Mouse (Mus musculus) Patski (cell line): Measurements from ENCODE around the gene Apln. TPM values are rescaled to one million over a fixed set of nuclear protein-coding genes. Genes with fewer than 3 reads are reported as not detected.

ENCODE experiments used
- ATAC-seq: fragments of 100-300 bp; one replicate; pipeline ENCODE4 v1.8.0; 2021
- CTCF ChIA-PET: fragments of 350-600 bp; sonication (Branson Sonifier 250); formaldehyde crosslinking; loops from one replicate; lab custom pipeline; 2022; ENCODE audit warnings: inconsistent platforms; lab: Charles Lee
- POLR2A ChIA-PET: fragments of 350-600 bp; sonication (Branson Sonifier 250); formaldehyde crosslinking; loops from one replicate; lab custom pipeline; 2022; ENCODE audit warnings: antibody characterized with exemption, inconsistent platforms; lab: Charles Lee
- DNase-seq: peaks from one replicate; pipeline ENCODE4 v3.0.0-alpha.2; 2011; ENCODE audit warnings: low read depth, low spot score
- H3K27me3 ChIP-seq: fragments of 371-371 bp; one replicate; pipeline ENCODE4 v1.5.1; 2021
- CTCF ChIP-seq: fragments of 100-300 bp; IDR thresholded peaks from one replicate; pipeline ENCODE4 v1.5.1; 2021
- in situ Hi-C: fragments of 300-500 bp; cut with MboI; formaldehyde crosslinking; loops from 3 replicates; pipeline ENCODE4 v1.11.1; 2018; ENCODE audit warnings: low pct_unique_long_range_greater_than_20kb, mixed read lengths
- polyA plus RNA-seq: library from polyadenylated mRNA; unstranded; gene quantifications from one replicate; pipeline ENCODE4 v1.2.3, GENCODE M21; 2021

The Apln gene
- polyA plus RNA-seq, 1 experiment from 2014 or later = 2.3 TPM

DNA sequence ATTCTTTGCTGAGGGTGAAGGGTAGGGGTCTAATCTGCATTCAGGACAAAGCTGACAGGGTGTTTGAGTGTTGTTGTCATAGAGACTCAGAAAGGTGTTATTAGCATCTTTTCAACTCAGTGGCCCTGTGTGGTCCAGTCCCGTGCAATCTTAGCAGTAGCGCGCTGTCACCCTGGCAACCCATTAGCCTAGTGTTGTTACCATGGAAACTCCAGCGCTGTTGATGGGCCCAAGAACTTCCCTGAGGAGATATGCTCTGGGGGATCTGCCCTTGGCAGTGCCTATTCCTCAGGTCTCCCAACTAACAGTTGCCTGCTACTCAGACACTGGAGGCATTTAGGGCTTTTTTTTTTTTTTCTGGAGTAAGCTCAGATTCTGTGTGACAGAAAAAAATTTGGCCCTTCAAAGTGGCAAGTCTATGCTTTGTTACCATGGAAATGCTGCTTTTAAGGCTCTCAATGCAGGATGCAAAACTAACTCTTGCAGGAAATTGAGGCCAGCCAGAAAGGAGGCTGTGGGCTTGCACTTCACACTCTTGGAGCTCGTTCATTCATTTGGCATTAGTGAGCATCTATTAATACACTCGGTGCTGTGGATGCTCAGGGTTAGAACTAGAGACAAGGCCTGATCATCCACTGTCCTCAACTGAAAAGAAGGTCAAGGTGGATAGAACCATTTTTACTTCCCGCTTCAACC is 17.6 kb downstream of the Apln start:
- ChIA-PET CTCF (no interaction called here), POLR2A (no interaction called here)
- no peak for DNase-seq
- in situ Hi-C loops = no loop called here
- TF ChIP-seq CTCF = no peak
- no peak for ATAC-seq
- H3K27me3 ChIP-seq = peaks cover 20% of the 10 kb centered on the region

DNA sequence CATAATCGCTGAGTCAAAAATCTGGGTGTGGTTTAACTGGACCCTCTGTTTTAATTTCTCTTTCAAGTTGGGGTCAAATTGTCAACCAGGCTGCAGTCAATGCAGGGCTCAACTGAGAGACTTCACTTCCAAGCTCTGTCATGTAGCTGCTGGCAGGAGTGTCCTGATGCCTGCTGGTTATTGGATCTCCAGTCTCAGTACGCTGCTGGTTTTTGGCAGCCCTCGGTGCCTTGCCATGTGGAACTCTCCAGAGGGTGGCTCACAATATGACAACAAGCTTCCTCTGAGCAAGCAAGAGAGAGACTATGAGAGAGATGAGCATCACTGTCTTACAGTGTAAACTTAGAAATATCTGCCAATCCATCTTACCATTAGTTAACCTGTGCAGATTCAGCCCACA is 23.0 kb downstream of the Apln start:
- ATAC-seq = no peak
- no peak for TF ChIP-seq CTCF
- peaks cover 12% of the 10 kb centered on the region for H3K27me3 ChIP-seq
- in situ Hi-C loops = no loop called here
- no peak for DNase-seq
- CTCF ChIA-PET = no interaction called here
- POLR2A ChIA-PET = no interaction called here

DNA sequence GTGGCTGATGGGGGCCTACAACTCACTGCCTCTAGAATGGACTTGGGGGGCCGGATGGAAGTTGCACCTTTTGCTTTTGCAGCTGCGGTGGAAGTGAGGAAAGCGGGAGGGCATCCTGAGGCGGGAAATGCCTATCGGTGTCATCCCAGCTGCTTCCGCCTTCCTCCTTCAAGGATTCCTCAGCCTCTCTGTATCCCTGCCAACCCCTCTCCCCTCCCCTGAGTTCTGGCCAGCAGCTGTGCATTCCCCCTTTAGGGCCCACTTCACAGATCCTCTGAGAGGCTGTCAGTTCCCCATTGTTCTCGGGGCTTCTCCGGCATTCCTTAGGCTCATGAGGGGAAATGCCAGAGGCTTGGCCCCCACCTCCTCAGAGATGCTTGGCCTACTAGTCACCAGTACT is 28.6 kb downstream of the Apln start:
- peaks cover 10% of the 10 kb centered on the region for H3K27me3 ChIP-seq
- no peak for DNase-seq
- no peak for ATAC-seq
- ChIA-PET POLR2A (no interaction called here), CTCF (no interaction called here)
- in situ Hi-C loops = no loop called here
- TF ChIP-seq CTCF = no peak

DNA sequence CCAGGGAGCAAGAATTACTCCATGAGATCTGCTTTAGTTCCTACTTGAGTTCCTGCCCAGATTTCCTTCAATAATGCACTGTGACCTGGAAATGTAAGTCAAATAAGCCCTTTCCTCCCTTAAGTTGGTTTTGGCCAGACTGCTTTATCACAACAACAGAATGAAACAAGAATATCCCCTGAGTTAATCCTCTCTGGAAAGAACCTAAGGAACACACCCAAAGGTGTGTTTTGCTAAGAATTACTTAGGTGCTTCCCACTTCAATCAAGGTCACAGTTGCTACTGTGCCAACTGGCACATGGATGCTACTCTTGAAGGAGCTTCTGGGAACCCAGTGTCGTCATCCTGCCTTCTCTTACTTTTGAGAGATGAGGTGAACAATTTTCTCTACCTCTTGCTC is 29.9 kb downstream of the Apln start:
- no peak for DNase-seq
- ATAC-seq = no peak
- CTCF ChIA-PET = no interaction called here
- H3K27me3 ChIP-seq = peaks cover 10% of the 10 kb centered on the region
- TF ChIP-seq CTCF = no peak
- POLR2A ChIA-PET = no interaction called here
- in situ Hi-C loops = no loop called here

DNA sequence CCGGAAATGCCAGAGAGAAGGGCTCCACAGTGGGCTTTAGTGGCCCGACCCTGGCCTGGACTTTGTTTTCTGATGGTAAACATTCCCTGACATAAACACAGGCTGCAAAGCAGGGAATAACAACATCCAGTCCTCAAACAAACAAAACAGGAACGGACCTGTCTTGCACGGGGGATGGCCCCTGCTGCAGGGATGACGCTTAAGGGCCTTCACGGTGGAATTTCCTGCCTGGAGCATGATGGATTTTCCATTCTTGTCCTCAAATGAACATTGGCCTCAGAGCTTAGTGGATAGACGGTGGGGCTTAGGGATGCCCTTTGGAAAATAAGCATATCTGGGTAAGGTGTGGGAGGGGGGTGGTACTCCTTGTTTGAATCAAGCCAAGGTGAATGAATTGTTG is 33.5 kb downstream of the Apln start:
- in situ Hi-C loops = no loop called here
- ATAC-seq (no peak), DNase-seq (no peak)
- POLR2A ChIA-PET = interaction anchor here (0.6 kb wide), 1 partner anchor 264 kb away, joined by 3 read pairs; no protein-coding TSS in a partner anchor
- peaks cover 10% of the 10 kb centered on the region for H3K27me3 ChIP-seq
- TF ChIP-seq CTCF = no peak
- CTCF ChIA-PET = no interaction called here

DNA sequence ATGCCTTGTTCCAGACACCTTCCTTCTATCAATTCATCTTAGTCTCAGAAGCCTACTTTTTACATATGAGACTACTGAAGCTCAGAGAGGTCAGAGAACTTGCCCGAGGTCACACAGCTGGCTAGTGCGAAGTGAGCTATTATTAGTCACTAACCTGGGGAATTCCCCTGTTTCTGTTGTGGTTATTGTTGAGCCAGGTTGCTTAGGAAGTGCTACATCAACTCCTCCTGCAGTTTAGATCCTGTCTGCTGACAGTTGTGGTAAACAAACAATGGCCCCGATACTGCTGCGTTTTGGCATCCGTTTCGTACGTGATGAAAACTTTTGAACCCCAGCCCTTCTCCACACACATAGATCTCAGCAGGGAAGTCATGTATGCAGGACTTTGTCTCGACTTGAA is 36.2 kb downstream of the Apln start:
- TF ChIP-seq CTCF = no peak
- ChIA-PET POLR2A (no interaction called here), CTCF (no interaction called here)
- ATAC-seq (no peak), DNase-seq (no peak)
- in situ Hi-C loops = loop anchor here (10.0 kb wide), 2 partner anchors 276 to 406 kb away; no protein-coding TSS in a partner anchor
- H3K27me3 ChIP-seq = peaks cover 4% of the 10 kb centered on the region

DNA sequence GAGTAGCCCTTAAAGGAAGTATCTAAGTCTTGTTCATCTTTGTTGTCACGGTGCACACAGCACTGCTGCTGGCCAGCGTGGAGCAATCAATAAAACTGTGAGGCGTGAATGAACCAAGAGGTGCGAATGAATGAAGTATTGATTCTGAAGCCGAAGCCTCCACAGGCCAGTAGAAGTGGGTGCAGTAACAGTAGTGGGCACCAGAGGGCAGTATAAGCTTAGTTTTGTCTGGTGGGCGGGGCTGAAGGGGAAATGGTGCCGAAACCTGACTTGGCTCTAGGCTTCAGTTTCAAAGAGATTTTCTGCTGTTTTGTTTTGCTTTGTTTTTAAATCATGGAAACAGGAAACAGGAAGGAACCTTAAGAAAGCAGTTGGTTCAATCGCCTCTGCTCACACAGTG is 42.0 kb downstream of the Apln start:
- DNase-seq = no peak
- in situ Hi-C loops = loop anchor here (10.0 kb wide), 2 partner anchors 282 to 412 kb away; no protein-coding TSS in a partner anchor
- ChIA-PET POLR2A (no interaction called here), CTCF (interaction anchor here (1.2 kb wide), 1 partner anchor 26 kb away, joined by 3 read pairs; no protein-coding TSS in a partner anchor)
- peaks cover 6% of the 10 kb centered on the region for H3K27me3 ChIP-seq
- ATAC-seq = no peak
- TF ChIP-seq CTCF = peak; percentile 81

DNA sequence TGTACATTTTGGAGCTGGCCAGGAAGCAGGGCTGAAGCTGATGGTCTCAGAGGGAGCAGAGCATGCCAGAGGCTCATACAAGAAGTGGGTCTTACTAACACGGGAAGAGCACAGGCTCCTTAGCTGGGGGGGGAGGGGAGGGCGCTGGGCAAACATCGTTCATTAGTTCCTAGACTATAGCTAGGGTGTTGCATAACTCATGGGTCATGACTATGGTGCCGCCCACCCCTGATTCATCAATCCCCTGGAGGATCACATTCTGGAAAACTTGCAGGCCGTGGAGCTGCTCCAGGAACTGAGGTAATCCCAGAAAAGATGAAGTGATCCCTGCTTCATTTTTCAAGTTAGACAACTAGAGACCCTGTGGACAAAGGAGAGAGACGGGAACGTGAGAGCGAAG is 46.6 kb downstream of the Apln start:
- ATAC-seq = no peak
- ChIA-PET CTCF (no interaction called here), POLR2A (no interaction called here)
- peaks cover 16% of the 10 kb centered on the region for H3K27me3 ChIP-seq
- no peak for DNase-seq
- no peak for TF ChIP-seq CTCF
- in situ Hi-C loops = no loop called here

DNA sequence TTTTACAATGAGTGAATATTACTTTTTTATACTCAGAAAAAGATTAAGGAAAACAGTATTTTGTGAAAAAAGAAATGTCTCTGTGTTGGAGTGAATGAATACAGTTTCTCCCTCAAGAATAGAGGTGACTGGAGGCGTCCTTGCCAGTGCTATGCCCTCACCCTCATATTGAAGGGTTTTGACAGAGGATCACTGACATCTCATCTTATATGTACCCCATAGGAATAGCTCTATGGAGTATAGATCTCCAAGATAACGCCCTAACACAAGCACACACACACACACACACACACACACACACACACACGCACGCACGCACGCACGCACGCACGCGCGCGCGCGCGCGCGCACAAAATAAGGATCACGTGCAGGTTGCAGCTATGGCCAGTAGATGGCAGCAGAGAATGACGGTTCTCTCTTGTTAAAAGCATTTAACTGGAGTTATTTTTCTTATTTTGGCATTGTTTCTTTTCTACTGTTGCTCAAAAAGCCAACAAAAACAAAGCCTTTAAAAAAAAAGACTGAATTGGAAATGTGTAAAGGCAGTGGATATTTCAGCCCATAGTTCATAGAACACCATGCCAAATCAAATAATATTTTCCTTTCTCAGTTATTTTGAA is 49.5 kb downstream of the Apln start:
- ChIA-PET CTCF (interaction anchor here (1.0 to 1.4 kb wide), 4 partner anchors 8 to 425 kb away, joined by 3 to 8 read pairs (median 5); no protein-coding TSS in a partner anchor), POLR2A (interaction anchor here (0.7 kb wide), 1 partner anchor 386 kb away, joined by 3 read pairs; no protein-coding TSS in a partner anchor)
- DNase-seq (no peak), ATAC-seq (no peak)
- in situ Hi-C loops = no loop called here
- peak; percentile 45 for TF ChIP-seq CTCF
- H3K27me3 ChIP-seq = peaks cover 26% of the 10 kb centered on the region

DNA sequence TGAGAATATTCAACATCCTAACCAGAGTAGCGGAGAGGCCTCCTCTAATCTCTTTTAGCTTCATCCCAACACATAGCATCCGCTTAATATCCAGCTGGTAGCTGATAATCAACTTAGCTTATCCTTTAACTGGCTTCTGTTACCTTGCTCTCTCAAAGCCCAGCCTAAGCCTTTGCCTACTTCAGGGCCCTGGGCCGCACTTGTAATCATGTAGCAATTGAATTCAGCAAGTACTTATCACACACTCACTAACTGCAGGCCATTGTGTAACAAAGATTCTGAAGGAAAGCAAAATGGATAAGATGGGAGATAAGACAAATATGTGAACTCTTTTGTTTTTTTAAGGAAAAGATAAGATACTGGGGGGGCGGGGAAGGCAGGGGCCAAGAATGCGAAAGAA is 57.6 kb downstream of the Apln start:
- ChIA-PET CTCF (interaction anchor here (1.1 kb wide), 1 partner anchor 8 kb away, joined by 8 read pairs; no protein-coding TSS in a partner anchor), POLR2A (no interaction called here)
- DNase-seq = no peak
- no peak for ATAC-seq
- TF ChIP-seq CTCF = no peak
- in situ Hi-C loops = no loop called here
- peaks cover 10% of the 10 kb centered on the region for H3K27me3 ChIP-seq

DNA sequence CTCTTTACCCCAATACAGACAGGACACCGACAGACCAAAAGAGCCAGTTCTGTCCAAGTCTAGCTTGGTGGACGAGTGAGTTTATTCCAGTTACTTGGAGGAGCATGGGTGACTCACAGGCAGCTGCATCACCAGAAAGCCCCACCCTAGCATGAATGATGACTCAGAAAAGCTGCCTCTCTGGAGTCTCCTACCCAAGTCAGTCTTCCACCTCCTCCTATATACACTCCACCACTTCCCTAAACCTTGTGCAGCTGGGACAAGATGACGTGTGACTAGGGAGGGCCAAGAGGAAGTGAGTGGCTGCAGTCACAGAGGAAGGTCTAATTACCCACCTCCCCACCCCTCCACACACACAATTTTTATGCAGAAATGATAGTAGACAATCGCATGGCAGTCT is 58.1 kb downstream of the Apln start:
- ATAC-seq (peak; percentile 97), DNase-seq (peak; percentile 20)
- in situ Hi-C loops = no loop called here
- ChIA-PET CTCF (interaction anchor here (1.1 kb wide), 1 partner anchor 9 kb away, joined by 8 read pairs; no protein-coding TSS in a partner anchor), POLR2A (no interaction called here)
- H3K27me3 ChIP-seq = peaks cover 11% of the 10 kb centered on the region
- TF ChIP-seq CTCF = no peak

Other genes with a start within 250 kb of the Apln start
- gene Smarca1, start 141.9 kb downstream of the Apln start, polyA plus RNA-seq = 0.04 TPM
- gene Ocrl, start 122.5 kb downstream of the Apln start, polyA plus RNA-seq = 24.3 TPM
- gene Xpnpep2, start 73.9 kb upstream of the Apln start, polyA plus RNA-seq = 0.08 TPM
- gene Sash3, start 111.6 kb upstream of the Apln start, polyA plus RNA-seq = not detected
- 16.2 TPM for gene Zdhhc9, start 174.0 kb upstream of the Apln start, polyA plus RNA-seq
- 18.3 TPM for gene Utp14a, start 222.0 kb upstream of the Apln start, polyA plus RNA-seq